Mouse (Mus musculus) heart, postnatal 25 days (tissue): ENCODE measurements around the gene Map4k1. TPM values are rescaled to one million over a fixed set of nuclear protein-coding genes. Genes with fewer than 3 reads are reported as not detected.
A peak's percentile ranks its signal among the peaks of the same experiment; 100 is the strongest.

ENCODE experiments used
- DNase-seq: peaks from one replicate; pipeline ENCODE4 v3.0.0; 2022; ENCODE audit warnings: low spot score
- intact Hi-C: fragments of 180-260 bp; cut with DNase I; formaldehyde crosslinking; loops from one replicate; pipeline ENCODE4 v1.15.1; 2025
- microRNA-seq: library from miRNA; unstranded; fragments of <30 nt; microRNA quantifications from one replicate; pipeline ENCODE4 v1.2.0, GENCODE M21; 2022
- total RNA-seq, 2 experiments: library from RNA; stranded (reverse); gene quantifications; 2 replicates each; pipeline ENCODE4 v1.2.3; 2021

Gene Map4k1
- total RNA-seq, 2 experiments from 2014 or later = 0.44 to 1.3 TPM

GRCm38 (mm10) chr7:29043016-29043673 lies 61.3 kb downstream of the Map4k1 start:
- intact Hi-C loops = loop anchor here (5.0 kb wide), 1 partner anchor 61 kb away; the partner anchor contains the start of genes Eif3k and Map4k1

GRCm38 (mm10) chr7:29043674-29044057 lies 61.8 kb downstream of the Map4k1 start:
- intact Hi-C loops = loop anchor here (5.0 kb wide), 1 partner anchor 61 kb away; the partner anchor contains the start of genes Eif3k and Map4k1
- DNase-seq = no peak

More at GRCm38 (mm10) chr7:29043016-29043673, 61.3 kb downstream of the Map4k1 start:
- DNase-seq = peak; percentile 57

- intact Hi-C loops = loop anchor here (5.0 kb wide), 1 partner anchor 62 kb away; the partner anchor contains the start of genes Eif3k and Map4k1
- DNase-seq = no peak
These were observed 62.5 kb downstream of the Map4k1 start for GRCm38 (mm10) chr7:29044302-29044701.

GRCm38 (mm10) chr7:29046533-29046932 lies 64.7 kb downstream of the Map4k1 start:
- no peak for DNase-seq
- intact Hi-C loops = no loop called here

- DNase-seq = no peak
- intact Hi-C loops = no loop called here
These were observed 66.2 kb downstream of the Map4k1 start for GRCm38 (mm10) chr7:29048070-29048469.

GRCm38 (mm10) chr7:29048615-29049014 lies 66.8 kb downstream of the Map4k1 start:
- intact Hi-C loops = no loop called here
- DNase-seq = no peak

GRCm38 (mm10) chr7:29050797-29051196 lies 68.9 kb downstream of the Map4k1 start:
- intact Hi-C loops = loop anchor here (2.0 kb wide), 1 partner anchor 248 kb away; no protein-coding TSS in a partner anchor
- DNase-seq = no peak

- intact Hi-C loops = no loop called here
- DNase-seq = no peak
These were observed 71.0 kb downstream of the Map4k1 start for GRCm38 (mm10) chr7:29052821-29053220.

Small RNA genes lying within 50 kb of the gene (microRNA-seq; reads per million reads assigned to microRNA genes)
- not detected for gene Gm44408

Other genes with a start within 250 kb of the Map4k1 start
- gene Mrps12, start 240.2 kb upstream of the Map4k1 start, total RNA-seq = 10 to 100 TPM; 56.7 to 60.6 TPM
- gene Sars2, start 240.1 kb upstream of the Map4k1 start, total RNA-seq = 10 to 100 TPM; 15.4 to 15.7 TPM
- gene Ccer2, start 225.9 kb upstream of the Map4k1 start, total RNA-seq = not detected
- gene Sirt2, start 215.3 kb upstream of the Map4k1 start, total RNA-seq = 10 to 100 TPM; 80.0 to 80.2 TPM
- gene Nfkbib, start 214.5 kb upstream of the Map4k1 start, total RNA-seq = 10 to 100 TPM; 22.1 to 22.9 TPM
- 1 to 10 TPM; 1.5 to 2.2 TPM for gene Rinl, start 193.1 kb upstream of the Map4k1 start, total RNA-seq
- 100 to 1,000 TPM; 225 to 270 TPM for gene Hnrnpl, start 173.5 kb upstream of the Map4k1 start, total RNA-seq
- 1,000 to 10,000 TPM; 1,337 to 1,520 TPM for gene Ech1, start 156.8 kb upstream of the Map4k1 start, total RNA-seq
- 10 to 100 TPM; 28.9 to 30.7 TPM for gene Lgals4, start 148.2 kb upstream of the Map4k1 start, total RNA-seq
- gene Lgals7, start 118.2 kb upstream of the Map4k1 start, total RNA-seq = 1 to 10 TPM; 1.8 to 1.9 TPM
- gene Capn12, start 100.6 kb upstream of the Map4k1 start, total RNA-seq = under 1 TPM; 0.08 to 0.22 TPM
- 100 to 1,000 TPM in 1 of 2 experiments, 10 to 100 TPM in 1; 77.0 to 101 TPM for gene Actn4, start 19.7 kb upstream of the Map4k1 start, total RNA-seq
- gene Eif3k, start 186 bp upstream of the Map4k1 start, total RNA-seq = 100 to 1,000 TPM; 148 to 164 TPM
- not detected for gene Ryr1, start 143.1 kb downstream of the Map4k1 start, total RNA-seq
- 1 to 10 TPM; 1.4 TPM for gene Rasgrp4, start 152.8 kb downstream of the Map4k1 start, total RNA-seq
- 10 to 100 TPM; 11.2 to 11.4 TPM for gene Fam98c, start 174.2 kb downstream of the Map4k1 start, total RNA-seq
- under 1 TPM; 0.39 to 0.45 TPM for gene Ggn, start 188.2 kb downstream of the Map4k1 start, total RNA-seq
- gene Spred3, start 188.4 kb downstream of the Map4k1 start, total RNA-seq = under 1 TPM; 0.36 to 0.49 TPM
- 100 to 1,000 TPM; 118 to 125 TPM for gene Psmd8, start 198.7 kb downstream of the Map4k1 start, total RNA-seq
- gene Catsperg1, start 232.0 kb downstream of the Map4k1 start, total RNA-seq = under 1 TPM; 0.16 to 0.34 TPM